Mouse (Mus musculus) kidney, postnatal 0 days (tissue): ENCODE results near the gene Btn2a2. TPM values are rescaled to one million over a fixed set of nuclear protein-coding genes. Genes with fewer than 3 reads are reported as not detected.
A peak's percentile ranks its signal among the peaks of the same experiment; 100 is the strongest.

Experiments used
- ATAC-seq: fragments of 200-750 bp; cut with Nextera tagmentation; replicated peaks from 2 replicates; pipeline ENCODE4 v1.8.0; 2017; ENCODE audit warnings: low read depth, moderate number of reproducible peaks, moderate TSS enrichment, moderate library complexity; ENCODE audit not compliant: low FRiP score
- DNase-seq: peaks from one replicate; pipeline ENCODE4 v3.0.0-alpha.2; 2016; ENCODE audit warnings: low spot score
- H3K27ac ChIP-seq: fragments of 300-500 bp; sonication (generic); 2 replicates; pipeline ENCODE4 v1.5.1; 2014; ENCODE audit warnings: mild to moderate bottlenecking
- H3K27me3 ChIP-seq: fragments of 300-500 bp; sonication (generic); 2 replicates; pipeline ENCODE4 v1.6.1; 2014; ENCODE audit warnings: low read length, mixed read lengths; ENCODE audit not compliant: insufficient read depth
- H3K36me3 ChIP-seq: fragments of 300-500 bp; sonication (generic); 2 replicates; pipeline ENCODE4 v1.6.1; 2014; ENCODE audit warnings: low read length, mixed read lengths; ENCODE audit not compliant: insufficient read depth
- H3K4me1 ChIP-seq: fragments of 300-500 bp; sonication (generic); replicated peaks from 2 replicates; pipeline ENCODE4 v1.6.1; 2014; ENCODE audit warnings: antibody characterized with exemption, low read length, mixed read lengths; ENCODE audit not compliant: insufficient read depth
- H3K4me2 ChIP-seq: fragments of 300-500 bp; sonication (generic); 2 replicates; pipeline ENCODE4 v1.6.1; 2014; ENCODE audit warnings: mild to moderate bottlenecking, low read length, moderate library complexity, mixed read lengths
- H3K4me3 ChIP-seq: fragments of 300-500 bp; sonication (generic); replicated peaks from 2 replicates; pipeline ENCODE4 v1.5.1; 2014; ENCODE audit warnings: low read depth, low read length
- H3K9ac ChIP-seq: fragments of 300-500 bp; sonication (generic); 2 replicates; pipeline ENCODE4 v1.6.1; 2014; ENCODE audit warnings: low read depth, low read length
- H3K9me3 ChIP-seq: fragments of 300-500 bp; sonication (generic); replicated peaks from 2 replicates; pipeline ENCODE4 v1.6.1; 2016; ENCODE audit warnings: low read length, inconsistent platforms, mixed read lengths
- CTCF ChIP-seq: IDR thresholded peaks from 2 replicates; pipeline ENCODE4 v1.5.1; 2016; ENCODE audit warnings: antibody characterized with exemption, low read depth, mild to moderate bottlenecking, moderate library complexity
- whole genome bisulfite sequencing: fragments of 180-500 bp; shearing (Covaris S2); extraction: QIAGEN DNeasy Blood & Tissue Kit; methylation state at CpG from one replicate; pipeline ENCODE4 v1.1.7; 2014; 5-methylcytosine and 5-hydroxymethylcytosine counted together
- polyA plus RNA-seq: library from polyadenylated mRNA; unstranded; fragments of >200 nt; fragmentation: Nextera tagmentation; extraction: Ambion mirVana; gene quantifications from 2 replicates; pipeline ENCODE4 v1.2.1, GENCODE M21; 2015

Gene Btn2a2
- polyA plus RNA-seq, 1 experiment from 2014 or later = 0.28 TPM

DNA sequence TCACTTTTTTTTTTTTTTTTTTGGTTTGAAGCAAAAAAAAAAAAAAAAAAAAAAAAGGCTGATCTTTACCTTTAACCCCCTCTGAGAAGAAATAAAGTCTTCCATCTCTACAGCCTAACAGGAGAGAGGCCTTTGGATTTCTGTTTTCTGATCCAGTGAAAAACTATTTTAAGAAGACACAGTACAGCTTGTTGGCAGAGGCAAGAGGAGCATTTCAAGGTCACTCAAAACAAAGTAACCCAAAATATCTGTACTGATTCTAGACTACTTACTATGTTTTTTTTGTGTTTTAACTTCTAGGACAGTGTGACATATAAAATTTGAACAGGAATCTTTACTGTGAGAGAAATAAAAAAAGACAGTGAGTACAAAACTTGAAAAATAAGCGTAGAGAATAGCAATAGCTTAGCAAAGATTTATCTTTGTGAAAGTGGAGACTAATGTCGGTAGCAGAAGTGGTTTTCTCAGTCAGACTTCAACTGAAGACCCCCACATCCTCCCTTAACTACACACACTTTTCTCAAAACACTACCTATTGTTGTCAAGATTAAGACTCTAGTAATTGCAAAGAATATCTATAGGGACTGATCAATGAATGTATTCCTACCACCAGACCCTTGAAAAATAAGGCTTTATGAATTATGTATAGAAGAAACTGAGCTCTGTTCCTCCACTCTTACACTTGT, 41.0 kb upstream of the Btn2a2 start:
- ATAC-seq = no peak
- TF ChIP-seq CTCF = no peak
- Histone ChIP-seq H3K9me3 (no peaks in the 10 kb centered on the region), H3K4me3 (peak overlapping the region; percentile 49), H3K9ac (no peak overlapping the region), H3K27ac (peak overlapping the region; percentile 97; the same call in 1 of the 2 replicates), H3K4me2 (peak overlapping the region; percentile 70), H3K4me1 (peaks cover 9% of the 10 kb centered on the region), H3K36me3 (no peaks in the 10 kb centered on the region), H3K27me3 (no peaks in the 10 kb centered on the region)
- WGBS = 12% methylated on average over 2 of the region's 2 CpGs
- peak; percentile 37 for DNase-seq

GRCm38 (mm10) chr13:23529005-23529404, 40.3 kb upstream of the Btn2a2 start:
- TF ChIP-seq CTCF = no peak
- 44% methylated on average over 5 of the region's 5 CpGs for WGBS
- no peaks in the 10 kb centered on the region for H3K36me3 ChIP-seq
- H3K4me3 ChIP-seq = no peak overlapping the region
- ATAC-seq (no peak; the same call in 1 of the 2 replicates), DNase-seq (peak; percentile 77)
- no peaks in the 10 kb centered on the region for H3K27me3 ChIP-seq
- peak overlapping the region; percentile 6; the same call in 1 of the 2 replicates for H3K27ac ChIP-seq
- H3K4me2 ChIP-seq = peak overlapping the region; percentile 70; the same call in 1 of the 2 replicates
- H3K9me3 ChIP-seq = no peaks in the 10 kb centered on the region
- H3K4me1 ChIP-seq = peaks cover 9% of the 10 kb centered on the region
- no peak overlapping the region for H3K9ac ChIP-seq

DNA sequence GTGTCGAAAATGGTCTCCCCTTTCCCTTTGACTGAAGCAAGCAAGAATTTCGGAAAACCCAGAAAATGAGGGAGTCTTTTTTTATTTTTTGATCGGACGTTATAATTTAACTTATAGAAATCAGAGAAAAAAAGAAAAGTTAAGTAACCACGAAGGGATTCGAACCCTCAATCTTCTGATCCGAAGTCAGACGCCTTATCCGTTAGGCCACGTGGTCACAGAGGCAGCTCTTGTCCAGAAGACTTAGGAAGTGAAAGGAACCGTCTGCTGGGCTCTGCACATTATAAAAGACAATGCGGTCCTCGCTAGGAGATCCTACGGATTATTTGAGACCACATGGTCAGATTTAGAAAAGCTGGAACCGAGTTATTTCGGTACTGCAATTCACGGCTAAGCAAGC, 37.7 kb upstream of the Btn2a2 start:
- Histone ChIP-seq H3K9ac (peak overlapping the region; percentile 36; the same call in 1 of the 2 replicates), H3K27me3 (no peaks in the 10 kb centered on the region), H3K36me3 (no peaks in the 10 kb centered on the region), H3K27ac (no peak overlapping the region), H3K4me1 (no peaks in the 10 kb centered on the region), H3K4me2 (peak overlapping the region; percentile 57), H3K9me3 (no peaks in the 10 kb centered on the region), H3K4me3 (peak overlapping the region; percentile 37)
- TF ChIP-seq CTCF = no peak
- ATAC-seq (peak; percentile 38; the same call in 1 of the 2 replicates), DNase-seq (peak; percentile 93)
- WGBS = under 1% methylated on average over 17 of the region's 17 CpGs

DNA sequence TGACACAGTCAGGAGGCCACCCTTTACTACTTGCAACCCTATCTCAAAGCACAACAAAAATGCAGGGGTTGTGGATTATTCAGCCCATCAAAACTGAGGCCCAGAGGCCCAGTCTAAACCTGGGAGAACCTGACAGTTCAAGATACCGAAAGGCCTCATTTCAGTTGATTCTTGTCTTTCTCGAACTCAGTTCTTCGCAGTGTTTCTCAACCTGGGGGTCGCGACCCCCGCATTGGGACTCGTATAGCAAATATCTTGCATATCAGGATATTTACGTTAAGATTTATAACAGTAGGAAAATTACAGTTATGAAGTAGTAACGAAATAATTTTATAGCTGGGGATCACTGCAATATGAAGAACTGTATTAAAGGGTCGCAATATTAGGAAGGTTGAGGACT, 37.2 kb upstream of the Btn2a2 start:
- Histone ChIP-seq H3K36me3 (no peaks in the 10 kb centered on the region), H3K9ac (no peak overlapping the region), H3K27me3 (no peaks in the 10 kb centered on the region), H3K4me3 (peak overlapping the region; percentile 37), H3K27ac (no peak overlapping the region), H3K4me2 (peak overlapping the region; percentile 57), H3K9me3 (no peaks in the 10 kb centered on the region), H3K4me1 (no peaks in the 10 kb centered on the region)
- ATAC-seq (no peak), DNase-seq (no peak)
- WGBS = 2% methylated on average over 10 of the region's 10 CpGs
- no peak for TF ChIP-seq CTCF

GRCm38 (mm10) chr13:23524654-23525053, 36.0 kb upstream of the Btn2a2 start:
- Histone ChIP-seq H3K9me3 (no peaks in the 10 kb centered on the region), H3K4me1 (no peaks in the 10 kb centered on the region), H3K4me2 (no peak overlapping the region), H3K27me3 (no peaks in the 10 kb centered on the region), H3K9ac (no peak overlapping the region), H3K27ac (no peak overlapping the region), H3K36me3 (no peaks in the 10 kb centered on the region), H3K4me3 (no peak overlapping the region)
- ATAC-seq (no peak), DNase-seq (peak; percentile 89)
- peak; percentile 91 for TF ChIP-seq CTCF
- 11% methylated on average over 5 of the region's 5 CpGs for WGBS

GRCm38 (mm10) chr13:23523976-23524375, 35.3 kb upstream of the Btn2a2 start:
- H3K4me1 ChIP-seq = no peaks in the 10 kb centered on the region
- no peaks in the 10 kb centered on the region for H3K9me3 ChIP-seq
- H3K4me3 ChIP-seq = no peak overlapping the region
- H3K27me3 ChIP-seq = no peaks in the 10 kb centered on the region
- no peak for DNase-seq
- ATAC-seq = no peak
- H3K4me2 ChIP-seq = no peak overlapping the region
- no peaks in the 10 kb centered on the region for H3K36me3 ChIP-seq
- TF ChIP-seq CTCF = no peak
- no peak overlapping the region for H3K9ac ChIP-seq
- 47% methylated on average over 5 of the region's 5 CpGs for WGBS
- H3K27ac ChIP-seq = no peak overlapping the region

- Histone ChIP-seq H3K27me3 (no peaks in the 10 kb centered on the region), H3K9me3 (no peaks in the 10 kb centered on the region), H3K4me1 (no peaks in the 10 kb centered on the region), H3K9ac (no peak overlapping the region), H3K4me2 (peak overlapping the region; percentile 21), H3K4me3 (no peak overlapping the region), H3K27ac (no peak overlapping the region), H3K36me3 (no peaks in the 10 kb centered on the region)
- DNase-seq (peak; percentile 74), ATAC-seq (no peak)
- no peak for TF ChIP-seq CTCF
- WGBS = 2% methylated on average over 14 of the region's 14 CpGs
Observed at GRCm38 (mm10) chr13:23521703-23522102, 33.0 kb upstream of the Btn2a2 start.
